Mouse (Mus musculus): ENCODE data around the gene Slc16a13.

Slc16a13 gene

DNA sequence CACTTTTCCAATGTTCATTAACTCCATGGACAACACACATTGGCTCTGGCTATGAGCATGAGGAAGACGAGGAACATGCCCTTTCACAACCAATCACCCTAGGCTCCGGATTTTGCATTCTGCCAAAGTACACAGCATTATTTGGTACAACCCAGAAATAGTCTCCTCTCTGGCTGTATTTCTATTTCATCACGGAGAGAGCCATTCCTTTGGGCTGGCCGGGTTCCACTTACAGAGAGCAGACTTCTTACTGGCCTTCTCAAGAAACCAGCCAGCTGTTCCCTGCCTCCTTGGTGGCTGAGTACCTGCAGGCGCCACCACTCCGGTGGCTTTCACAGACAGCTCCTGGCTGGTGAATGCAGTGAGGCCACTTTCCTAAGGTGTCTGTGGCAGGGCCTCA lies 8.4 kb downstream of the Slc16a13 start, which contains the start of gene Slc16a11:
Gene Slc16a11, plus strand, starts transcription at position 330 of the 400 bp plus-strand sequence.
- no peak for DNase-seq (ENCODE audit: low spot score in 2 of 2)

DNA sequence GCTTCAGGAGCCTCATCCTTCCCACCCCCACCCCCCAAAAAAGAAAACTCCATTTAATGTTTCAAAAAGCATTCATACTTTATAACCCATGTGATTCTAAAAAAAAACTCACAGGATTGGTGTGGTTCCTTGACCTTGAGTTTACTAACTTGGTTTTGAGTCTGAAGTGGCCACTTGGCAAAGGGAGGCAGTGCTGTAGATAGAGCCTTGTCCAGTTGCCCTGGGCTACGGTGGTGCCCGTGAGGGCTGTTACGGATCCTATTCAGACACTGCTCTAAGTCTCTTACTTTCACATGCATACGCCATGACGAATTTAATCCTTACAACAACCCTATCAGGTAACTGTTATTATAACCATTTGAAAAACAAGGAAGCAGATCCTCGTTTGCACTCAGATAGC lies 8.9 kb downstream of the Slc16a13 start:
- peak in 1 of 2 experiments; percentile 15 for DNase-seq (ENCODE audit: low spot score in 2 of 2)

GRCm38 (mm10) chr11:70210681-70211080 lies 10.2 kb downstream of the Slc16a13 start:
- DNase-seq (ENCODE audit: low spot score in 2 of 2), result no peak

- no peak for DNase-seq (ENCODE audit: low spot score in 2 of 2)
These were observed 12.0 kb downstream of the Slc16a13 start for GRCm38 (mm10) chr11:70208778-70209388.

- no peak for DNase-seq (ENCODE audit: low spot score in 2 of 2)
These were observed 13.6 kb downstream of the Slc16a13 start for GRCm38 (mm10) chr11:70207283-70207682.

DNA sequence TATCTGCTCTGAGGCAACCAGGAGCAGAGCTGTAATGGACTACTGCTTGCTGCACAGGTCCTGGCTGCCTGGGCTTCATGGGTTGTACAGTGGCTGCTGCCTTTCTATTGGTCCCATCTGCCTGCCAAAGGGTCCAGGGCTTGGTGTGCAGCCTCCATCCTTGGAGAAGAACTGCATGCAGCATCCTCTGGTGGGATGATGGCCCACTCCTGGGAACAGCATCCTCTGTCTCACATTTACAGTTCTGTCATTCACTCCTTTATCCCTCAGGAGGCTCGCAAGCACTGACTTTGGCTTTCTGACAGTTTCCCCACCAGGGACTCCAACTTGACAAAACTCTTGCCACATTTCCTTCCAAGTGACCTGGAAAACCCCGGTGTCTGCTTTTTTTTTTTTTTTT lies 14.1 kb downstream of the Slc16a13 start:
- DNase-seq (ENCODE audit: low spot score in 2 of 2), result no peak

DNA sequence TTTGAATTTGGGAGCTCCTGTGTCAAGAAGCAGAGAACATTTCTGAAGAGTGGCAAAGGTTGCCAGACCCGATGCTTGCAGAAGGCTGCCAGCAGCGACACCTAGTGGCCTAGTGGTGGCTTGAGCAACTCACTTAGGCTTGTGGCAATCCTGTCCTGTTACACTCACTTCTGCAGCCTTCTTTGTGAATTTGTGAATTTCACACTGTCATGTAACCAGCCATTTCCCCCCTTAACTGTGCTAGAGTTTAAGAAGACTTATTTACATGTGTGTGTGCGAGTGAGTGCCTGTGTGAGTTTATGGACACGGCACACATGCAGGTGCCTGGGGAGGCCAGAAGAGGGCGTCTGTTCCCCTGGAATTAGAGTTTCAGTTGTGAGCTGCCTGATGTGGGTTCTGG lies 19.2 kb downstream of the Slc16a13 start:
- peak; percentile 76 to 87 for DNase-seq (ENCODE audit: low spot score in 2 of 2)

DNA sequence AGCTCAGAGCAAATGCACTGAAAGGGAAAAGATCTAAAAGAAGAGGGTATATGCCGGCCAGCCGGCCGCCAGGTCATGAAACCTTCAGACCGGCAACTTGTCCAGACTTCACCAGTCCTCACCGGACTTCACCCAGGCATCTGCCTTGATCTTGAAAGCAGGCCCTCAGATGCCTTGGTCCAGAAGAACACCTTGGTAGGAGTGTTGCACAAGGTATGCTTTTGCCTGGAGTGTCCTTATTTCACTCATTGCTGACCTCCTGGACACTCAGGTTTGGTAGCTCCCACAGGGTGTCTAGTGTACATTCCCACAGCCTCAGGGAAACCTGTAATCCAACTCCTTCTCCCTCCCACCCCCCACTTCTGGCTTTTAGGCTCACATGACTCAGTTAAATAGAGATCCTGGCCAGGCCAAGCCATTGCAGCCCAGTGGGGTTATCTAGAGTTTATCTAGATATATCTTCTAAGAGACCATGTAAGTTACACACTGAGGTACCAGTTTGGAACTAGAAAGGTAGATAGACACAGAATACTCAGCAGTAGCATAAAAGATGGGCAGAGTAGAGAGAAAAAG lies 20.7 kb downstream of the Slc16a13 start:
- no peak for DNase-seq (ENCODE audit: low spot score in 2 of 2)

GRCm38 (mm10) chr11:70199107-70199506 lies 21.8 kb downstream of the Slc16a13 start:
- no peak for DNase-seq (ENCODE audit: low spot score in 2 of 2)

DNA sequence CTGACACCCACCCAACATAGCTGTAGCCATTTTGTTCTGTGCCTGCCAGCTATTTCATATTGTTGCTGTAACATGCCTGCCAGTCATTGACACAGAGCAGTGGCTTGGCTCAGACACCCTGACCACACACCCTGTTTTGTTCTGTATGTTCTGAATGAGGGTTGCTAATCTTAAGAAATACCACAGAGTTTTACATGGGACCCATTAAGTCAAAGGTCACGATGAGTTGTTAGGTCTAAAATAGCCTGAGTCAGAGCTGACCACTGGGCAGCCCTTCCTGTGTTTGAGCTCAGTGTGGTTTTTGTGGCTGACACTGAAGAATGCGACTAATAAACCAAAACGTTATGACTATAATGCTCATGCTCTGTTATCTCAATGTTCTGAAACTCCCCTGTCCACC lies 22.5 kb downstream of the Slc16a13 start:
- no peak for DNase-seq (ENCODE audit: low spot score in 2 of 2)

DNA sequence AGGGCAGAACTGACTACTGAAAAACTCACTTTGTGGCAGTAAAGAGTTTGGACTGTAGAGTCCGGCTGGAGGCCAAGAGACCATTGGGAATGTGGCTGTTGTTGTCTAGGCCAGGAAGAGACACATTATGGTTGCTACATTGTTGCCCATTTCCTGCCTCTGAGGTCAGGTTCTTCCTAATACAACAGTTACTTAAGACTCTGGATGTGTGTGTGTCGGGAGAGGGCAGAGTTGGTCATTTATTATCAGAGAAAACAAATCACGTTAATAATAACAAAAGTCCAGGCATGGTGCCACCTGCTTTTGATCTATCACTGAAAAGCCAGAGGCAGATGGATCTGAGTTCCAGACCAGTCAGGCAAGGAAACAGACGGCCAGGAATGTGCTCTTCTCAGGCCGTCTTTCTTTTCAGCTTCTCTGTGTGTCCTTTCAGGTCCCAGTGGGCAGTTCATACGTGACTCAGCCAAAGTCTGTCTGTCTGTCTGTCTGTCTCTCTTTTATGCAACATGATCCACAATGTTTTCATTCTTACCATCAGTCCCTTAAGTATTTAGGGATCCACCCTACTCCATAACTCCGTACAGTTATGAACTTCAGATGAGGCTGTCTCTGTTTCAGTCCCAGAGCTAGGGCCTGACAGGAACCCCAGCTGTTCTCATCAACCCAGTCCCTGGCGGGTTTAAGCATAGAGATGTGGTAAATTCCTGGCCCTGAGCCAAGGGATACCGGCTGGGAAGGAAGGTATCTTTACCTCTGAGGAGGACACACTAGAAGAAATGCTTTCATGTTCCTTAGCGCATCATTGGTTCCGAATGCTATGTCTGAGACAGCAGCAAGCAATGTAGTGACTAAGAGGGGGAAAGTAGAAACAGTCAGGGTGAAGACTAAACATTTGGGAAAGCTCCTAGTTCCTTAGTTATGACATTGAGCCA lies 27.2 kb downstream of the Slc16a13 start:
- no peak for DNase-seq (ENCODE audit: low spot score in 2 of 2)

GRCm38 (mm10) chr11:70192157-70192556 lies 28.7 kb downstream of the Slc16a13 start:
- DNase-seq (ENCODE audit: low spot score in 2 of 2), result no peak

- no peak for DNase-seq (ENCODE audit: low spot score in 2 of 2)
These were observed 29.7 kb downstream of the Slc16a13 start for GRCm38 (mm10) chr11:70191188-70191587.

GRCm38 (mm10) chr11:70189319-70190134 lies 31.3 kb downstream of the Slc16a13 start:
- DNase-seq (ENCODE audit: low spot score in 2 of 2), result no peak

DNA sequence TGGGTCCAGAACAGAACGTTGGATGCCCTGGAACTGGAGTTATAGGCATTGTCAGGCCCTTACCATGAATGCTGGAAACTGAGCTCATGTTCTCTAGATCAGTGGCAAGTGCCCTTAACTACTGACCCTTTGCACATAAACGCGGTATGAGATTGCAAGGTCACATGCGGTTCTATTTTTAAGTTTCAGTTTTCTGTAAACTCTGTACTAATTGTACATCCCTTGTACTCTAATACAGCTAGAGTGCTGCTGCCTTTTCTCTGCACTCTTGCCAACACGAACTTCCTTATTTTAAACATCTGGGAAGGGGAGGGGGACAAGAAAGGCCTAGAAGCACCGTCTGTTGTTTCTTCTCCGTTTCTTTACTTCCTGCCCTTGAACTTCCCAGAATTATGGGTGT lies 35.7 kb downstream of the Slc16a13 start:
- no peak for DNase-seq (ENCODE audit: low spot score in 2 of 2)

- DNase-seq (ENCODE audit: low spot score in 2 of 2), result no peak
These were observed 40.4 kb downstream of the Slc16a13 start for GRCm38 (mm10) chr11:70180496-70180895.

GRCm38 (mm10) chr11:70179401-70179800 lies 41.5 kb downstream of the Slc16a13 start:
- DNase-seq (ENCODE audit: low spot score in 2 of 2), result peak in 1 of 2 experiments; percentile 22

DNA sequence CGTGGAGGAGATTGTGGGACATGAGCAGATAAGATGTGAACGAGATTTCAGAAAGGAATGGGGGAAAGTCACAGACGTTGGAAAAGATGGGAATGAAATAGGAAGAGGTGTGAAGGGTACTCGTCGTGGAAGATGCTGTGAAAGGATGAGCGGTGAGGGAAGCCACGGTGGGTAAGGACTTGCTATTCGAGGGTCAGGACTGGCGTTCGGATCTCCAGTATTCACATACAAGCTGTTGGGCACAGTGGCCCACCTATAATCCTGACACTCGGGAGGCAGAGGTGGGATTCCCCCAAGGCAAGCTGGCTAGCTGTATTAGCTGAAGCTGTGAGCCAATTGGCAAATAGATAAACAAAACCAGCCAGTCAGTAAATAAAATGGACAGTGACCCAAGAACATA lies 42.1 kb downstream of the Slc16a13 start:
- no peak for DNase-seq (ENCODE audit: low spot score in 2 of 2)

DNA sequence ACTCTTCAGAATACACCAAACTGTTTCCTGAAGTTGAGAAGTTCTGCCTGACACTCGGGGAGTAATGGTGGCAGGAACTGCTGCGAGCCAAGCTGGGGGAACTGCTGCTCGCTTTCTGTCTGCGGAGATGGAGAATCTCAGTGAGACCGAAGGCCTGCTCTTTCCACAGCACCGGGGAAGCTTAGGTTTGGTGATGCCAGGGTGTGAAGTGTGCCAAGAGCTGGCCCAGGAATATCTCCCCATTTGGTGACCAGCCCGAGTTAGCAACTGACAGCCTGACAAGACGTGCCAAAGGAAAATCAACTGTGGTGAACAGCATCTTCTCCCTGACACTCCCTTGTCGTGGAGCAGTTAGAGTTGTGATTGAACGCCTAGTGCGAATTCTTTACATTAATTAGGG lies 42.6 kb downstream of the Slc16a13 start:
- no peak for DNase-seq (ENCODE audit: low spot score in 2 of 2)

GRCm38 (mm10) chr11:70177647-70178046 lies 43.2 kb downstream of the Slc16a13 start:
- DNase-seq (ENCODE audit: low spot score in 2 of 2), result peak in 1 of 2 experiments; percentile 30

- DNase-seq (ENCODE audit: low spot score in 2 of 2), result no peak
These were observed 46.4 kb downstream of the Slc16a13 start for GRCm38 (mm10) chr11:70174491-70174890.

GRCm38 (mm10) chr11:70172298-70172697 lies 48.6 kb downstream of the Slc16a13 start:
- DNase-seq (ENCODE audit: low spot score in 2 of 2), result no peak
